Mouse (Mus musculus) ES-Bruce4 (cell line): ENCODE results near the gene Arhgap45. TPM values are rescaled to one million over a fixed set of nuclear protein-coding genes. Genes with fewer than 3 reads are reported as not detected.

Experiments
- H3K27ac ChIP-seq: 2 replicates; pipeline ENCODE4 v1.5.1; 2012; ENCODE audit warnings: low read length, inconsistent platforms; ENCODE audit not compliant: insufficient read depth
- H3K27me3 ChIP-seq: 2 replicates; pipeline ENCODE4 v1.6.1; 2012; ENCODE audit warnings: mild to moderate bottlenecking, low read length, inconsistent platforms; ENCODE audit not compliant: control insufficient read depth, poor library complexity, insufficient read depth, severe bottlenecking
- H3K36me3 ChIP-seq: 2 replicates; pipeline ENCODE4 v1.6.1; 2012; ENCODE audit warnings: inconsistent platforms, mild to moderate bottlenecking, low read length, moderate library complexity; ENCODE audit not compliant: control insufficient read depth, poor library complexity, insufficient read depth, severe bottlenecking
- H3K4me1 ChIP-seq: one replicate; pipeline ENCODE4 v1.8.1; 2011; ENCODE audit warnings: low read length; ENCODE audit not compliant: control insufficient read depth, insufficient read depth
- H3K4me3 ChIP-seq: 2 replicates; pipeline ENCODE4 v1.5.1; 2011; ENCODE audit warnings: low read depth, mild to moderate bottlenecking, low read length
- H3K9ac ChIP-seq: 2 replicates; pipeline ENCODE4 v1.6.1; 2012; ENCODE audit warnings: low read depth, mild to moderate bottlenecking, inconsistent platforms; ENCODE audit not compliant: poor library complexity, severe bottlenecking
- H3K9me3 ChIP-seq: replicated peaks from 2 replicates; pipeline ENCODE4 v1.6.1; 2012; ENCODE audit warnings: mild to moderate bottlenecking, low read length, inconsistent platforms; ENCODE audit not compliant: control insufficient read depth, poor library complexity, insufficient read depth, severe bottlenecking
- CTCF ChIP-seq: IDR thresholded peaks from one replicate; pipeline ENCODE4 v1.8.1; 2011; ENCODE audit warnings: low read depth, low read length
- EP300 ChIP-seq: IDR thresholded peaks from 2 replicates; pipeline ENCODE4 v1.6.1; 2011; ENCODE audit warnings: low read depth, low read length; ENCODE audit not compliant: insufficient read depth
- POLR2A ChIP-seq: IDR thresholded peaks from one replicate; pipeline ENCODE4 v1.8.1; 2011; ENCODE audit warnings: low read length; ENCODE audit not compliant: insufficient read depth
- polyA plus RNA-seq: library from polyadenylated mRNA; stranded (reverse); fragments of >200 nt; gene quantifications from 2 replicates; pipeline ENCODE4 v1.2.4, GENCODE M21; 2011; ENCODE audit warnings: low read depth; ENCODE audit not compliant: missing spikeins, insufficient read depth, insufficient read length

The Arhgap45 gene
- polyA plus RNA-seq, 1 experiment, result 6.5 TPM

GRCm38 (mm10) chr10:80030736-80031135, 14.3 kb downstream of the Arhgap45 start:
- peaks cover 5% of the 10 kb centered on the region for H3K36me3 ChIP-seq

GRCm38 (mm10) chr10:80032799-80033480, 16.5 kb downstream of the Arhgap45 start:
- H3K4me1 ChIP-seq, result peaks cover 10% of the 10 kb centered on the region
- peaks cover 26% of the 10 kb centered on the region for H3K36me3 ChIP-seq
- no peaks in the 10 kb centered on the region for H3K27me3 ChIP-seq
- H3K4me3 ChIP-seq, result no peak overlapping the region
- H3K9ac ChIP-seq, result no peak overlapping the region
- H3K9me3 ChIP-seq, result no peaks in the 10 kb centered on the region
- peak; percentile 69; the same call in 1 of the 2 replicates for TF ChIP-seq EP300
- TF ChIP-seq CTCF, result no peak
- H3K27ac ChIP-seq, result no peak overlapping the region

More at GRCm38 (mm10) chr10:80030736-80031135, 14.3 kb downstream of the Arhgap45 start:
- Histone ChIP-seq H3K9ac (no peak overlapping the region), H3K27me3 (no peaks in the 10 kb centered on the region), H3K27ac (no peak overlapping the region), H3K4me3 (no peak overlapping the region), H3K9me3 (no peaks in the 10 kb centered on the region), H3K4me1 (peaks cover 10% of the 10 kb centered on the region)
- TF ChIP-seq CTCF (no peak), POLR2A (no peak), EP300 (no peak)

- Histone ChIP-seq H3K9ac (no peak overlapping the region; the same call in 1 of the 2 replicates), H3K27me3 (no peaks in the 10 kb centered on the region), H3K36me3 (peaks cover 27% of the 10 kb centered on the region), H3K4me3 (no peak overlapping the region), H3K27ac (peak overlapping the region; percentile 68), H3K9me3 (no peaks in the 10 kb centered on the region), H3K4me1 (peaks cover 10% of the 10 kb centered on the region)
- TF ChIP-seq EP300, result peak; percentile 77
- TF ChIP-seq POLR2A, result no peak
- peak; percentile 62 for TF ChIP-seq CTCF
Observed at GRCm38 (mm10) chr10:80033511-80034391, 17.3 kb downstream of the Arhgap45 start.

GRCm38 (mm10) chr10:80035148-80035547, 18.7 kb downstream of the Arhgap45 start:
- Histone ChIP-seq H3K9ac (no peak overlapping the region), H3K4me1 (peaks cover 10% of the 10 kb centered on the region), H3K36me3 (peaks cover 27% of the 10 kb centered on the region), H3K27ac (no peak overlapping the region), H3K27me3 (no peaks in the 10 kb centered on the region), H3K4me3 (no peak overlapping the region), H3K9me3 (no peaks in the 10 kb centered on the region)
- TF ChIP-seq POLR2A (no peak), CTCF (no peak), EP300 (no peak)

- Histone ChIP-seq H3K9ac (no peak overlapping the region), H3K4me3 (no peak overlapping the region), H3K4me1 (peaks cover 10% of the 10 kb centered on the region), H3K27me3 (no peaks in the 10 kb centered on the region), H3K27ac (no peak overlapping the region), H3K36me3 (peaks cover 27% of the 10 kb centered on the region), H3K9me3 (no peaks in the 10 kb centered on the region)
- TF ChIP-seq EP300 (no peak), CTCF (no peak), POLR2A (no peak)
Observed at GRCm38 (mm10) chr10:80035686-80036085, 19.2 kb downstream of the Arhgap45 start.
